Mouse (Mus musculus) heart, embryonic 10.5 days (tissue): ENCODE measurements around the gene Amacr. TPM values are rescaled to one million over a fixed set of nuclear protein-coding genes. Genes with fewer than 3 reads are reported as not detected.

Experiments
- DNase-seq: peaks from one replicate; pipeline ENCODE4 v3.0.0-alpha.2; 2017; ENCODE audit warnings: low spot score
- H3K27ac ChIP-seq: fragments of 300-500 bp; sonication (generic); 2 replicates; pipeline ENCODE4 v1.5.1; 2016; ENCODE audit warnings: mild to moderate bottlenecking
- H3K27me3 ChIP-seq: fragments of 300-500 bp; sonication (generic); 2 replicates; pipeline ENCODE4 v1.6.1; 2016; ENCODE audit warnings: mild to moderate bottlenecking; ENCODE audit not compliant: poor library complexity, insufficient read depth, severe bottlenecking
- H3K36me3 ChIP-seq: fragments of 300-500 bp; sonication (generic); 2 replicates; pipeline ENCODE4 v1.6.1; 2016; ENCODE audit warnings: mild to moderate bottlenecking, moderate library complexity
- H3K4me1 ChIP-seq: fragments of 300-500 bp; sonication (generic); 2 replicates; pipeline ENCODE4 v1.6.1; 2016; ENCODE audit warnings: mild to moderate bottlenecking
- H3K4me3 ChIP-seq: fragments of 300-500 bp; sonication (generic); 2 replicates; pipeline ENCODE4 v1.5.1; 2016; ENCODE audit warnings: mild to moderate bottlenecking, moderate library complexity
- H3K9me3 ChIP-seq: fragments of 300-500 bp; sonication (generic); 2 replicates; pipeline ENCODE4 v1.6.1; 2016; ENCODE audit warnings: mild to moderate bottlenecking, moderate library complexity
- WGBS: fragments of 180-500 bp; shearing (Covaris S2); methylation state at CpG from one replicate; pipeline ENCODE4 v1.1.7; 2016; 5-methylcytosine and 5-hydroxymethylcytosine counted together
- polyA plus RNA-seq: library from polyadenylated mRNA; unstranded; fragments of >200 nt; fragmentation: Nextera tagmentation; extraction: Ambion mirVana; gene quantifications from 2 replicates; pipeline ENCODE4 v1.2.1, GENCODE M21; 2016

Gene Amacr
- polyA plus RNA-seq, 1 experiment from 2014 or later = 17.9 TPM

- H3K4me1 ChIP-seq = peaks cover 23% of the 10 kb centered on the region
- H3K36me3 ChIP-seq = no peaks in the 10 kb centered on the region
- 28% methylated on average over 5 of the region's 5 CpGs for WGBS
- no peak for DNase-seq
- H3K27me3 ChIP-seq = peaks cover 33% of the 10 kb centered on the region
- no peak overlapping the region for H3K4me3 ChIP-seq
- no peaks in the 10 kb centered on the region for H3K9me3 ChIP-seq
- no peak overlapping the region for H3K27ac ChIP-seq
Observed at GRCm38 (mm10) chr15:11040067-11040466, 58.5 kb downstream of the Amacr start.

GRCm38 (mm10) chr15:11041229-11041628 lies 59.7 kb downstream of the Amacr start:
- peaks cover 21% of the 10 kb centered on the region for H3K27me3 ChIP-seq
- no peaks in the 10 kb centered on the region for H3K36me3 ChIP-seq
- DNase-seq = no peak
- H3K9me3 ChIP-seq = no peaks in the 10 kb centered on the region
- WGBS = 78% methylated on average over 2 of the region's 2 CpGs
- no peak overlapping the region for H3K4me3 ChIP-seq
- peaks cover 17% of the 10 kb centered on the region for H3K4me1 ChIP-seq
- no peak overlapping the region for H3K27ac ChIP-seq

- no peak for DNase-seq
- 74% methylated on average over 5 of the region's 5 CpGs for WGBS
- Histone ChIP-seq H3K9me3 (no peaks in the 10 kb centered on the region), H3K36me3 (no peaks in the 10 kb centered on the region), H3K4me1 (0 out of 2 replicates have a peak, but pooled peaks cover 4% of the 10 kb centered on the region), H3K27me3 (peaks cover 5% of the 10 kb centered on the region), H3K27ac (no peak overlapping the region), H3K4me3 (no peak overlapping the region)
Observed at GRCm38 (mm10) chr15:11042828-11043227, 61.3 kb downstream of the Amacr start.

Other genes with a start within 250 kb of the Amacr start
- gene C1qtnf3, start 29.4 kb upstream of the Amacr start, polyA plus RNA-seq = 0.12 and 0.77 TPM in 2 replicates
- 0.16 TPM in 1 of 2 replicates, not detected in the other for gene Slc45a2, start 19.0 kb downstream of the Amacr start, polyA plus RNA-seq
- gene Rxfp3, start 56.2 kb downstream of the Amacr start, polyA plus RNA-seq = 0.05 and 0.48 TPM in 2 replicates
- 1.0 and 2.1 TPM in 2 replicates for gene Adamts12, start 83.0 kb downstream of the Amacr start, polyA plus RNA-seq